8 mouse cellular contexts compared by ENCODE assay signal in genomic region chr11:32267964-32268363, GRCm38 (mm10). TPM values are rescaled to one million over a fixed set of nuclear protein-coding genes. Genes with fewer than 3 reads are reported as not detected.
DNase-seq lines count a peak whose midpoint lies in the region; ATAC-seq lines count a peak whose summit lies in the region.

No protein-coding gene starts in this region.

- DNase-seq in kidney, adult 9 months = no peak
- DNase-seq in MN1 (ENCODE audit: low spot score) = peak; percentile 31
- DNase-seq in liver, embryonic 13.5 days = no peak
- DNase-seq in thymus, postnatal 4 days = peak; percentile 18
- no peak for DNase-seq in spleen, postnatal 36 days (ENCODE audit: low spot score in 2 of 2)
- DNase-seq in layer of hippocampus, adult 11-12 months (ENCODE audit: low spot score) = no peak

- H3K4me3 ChIP-seq in kidney, embryonic 14.5 days (ENCODE audit: low read length) = peak overlapping the region; percentile 61
- H3K4me3 ChIP-seq in forebrain, embryonic 12.5 days (replicated peaks) = peak overlapping the region; percentile 82
- peak overlapping the region; percentile 84 for H3K4me3 ChIP-seq in liver, embryonic 13.5 days (replicated peaks)

- H3K27ac ChIP-seq in kidney, embryonic 14.5 days (ENCODE audit: low read depth, low read length) = peak overlapping the region; percentile 84
- peak overlapping the region; percentile 98 for H3K27ac ChIP-seq in forebrain, embryonic 12.5 days
- H3K27ac ChIP-seq in liver, embryonic 13.5 days = peak overlapping the region; percentile 97

- peak overlapping the region; percentile 81 for H3K9ac ChIP-seq in kidney, embryonic 14.5 days (ENCODE audit: low read depth, low read length)
- H3K9ac ChIP-seq in forebrain, embryonic 12.5 days = peak overlapping the region; percentile 93
- peak overlapping the region; percentile 97 for H3K9ac ChIP-seq in liver, embryonic 13.5 days

- H3K4me2 ChIP-seq in kidney, embryonic 14.5 days (replicated peaks; ENCODE audit: low read depth, low read length) = peak overlapping the region; percentile 62
- peak overlapping the region; percentile 60 for H3K4me2 ChIP-seq in forebrain, embryonic 12.5 days
- peak overlapping the region; percentile 81 for H3K4me2 ChIP-seq in liver, embryonic 13.5 days

- 28% methylated on average over 5 of the region's 5 CpGs for WGBS in kidney, embryonic 14.5 days
- WGBS in forebrain, embryonic 12.5 days = 22% methylated on average over 5 of the region's 5 CpGs
- WGBS in liver, embryonic 13.5 days (ENCODE audit: insufficient replicate concordance) = 20% methylated on average over 5 of the region's 5 CpGs

- ATAC-seq in kidney, embryonic 14.5 days (ENCODE audit: low FRiP score, low TSS enrichment) = peak; percentile 7; the same call in 1 of the 2 replicates
- no peak; the same call in 1 of the 2 replicates for ATAC-seq in forebrain, embryonic 12.5 days (ENCODE audit: low FRiP score)
- ATAC-seq in liver, embryonic 13.5 days (ENCODE audit: low read depth) = no peak

- no peaks in the 10 kb centered on the region for H3K36me3 ChIP-seq in kidney, embryonic 14.5 days (ENCODE audit: control insufficient read depth, insufficient read depth, low read length)
- no peaks in the 10 kb centered on the region for H3K36me3 ChIP-seq in forebrain, embryonic 12.5 days (replicated peaks)
- H3K36me3 ChIP-seq in liver, embryonic 13.5 days = 0 out of 2 replicates have a peak, but pooled peaks cover 4% of the 10 kb centered on the region

- H3K4me1 ChIP-seq in kidney, embryonic 14.5 days (ENCODE audit: control insufficient read depth, insufficient read depth, low read length) = 0 out of 2 replicates have a peak, but pooled peaks cover 7% of the 10 kb centered on the region
- peaks cover 14% of the 10 kb centered on the region for H3K4me1 ChIP-seq in forebrain, embryonic 12.5 days
- peaks cover 87% of the 10 kb centered on the region for H3K4me1 ChIP-seq in liver, embryonic 13.5 days (replicated peaks)

- 0 out of 2 replicates have a peak, but pooled peaks cover 2% of the 10 kb centered on the region for H3K27me3 ChIP-seq in kidney, embryonic 14.5 days (ENCODE audit: control insufficient read depth, insufficient read depth, low read length)
- peaks cover 19% of the 10 kb centered on the region for H3K27me3 ChIP-seq in forebrain, embryonic 12.5 days
- H3K27me3 ChIP-seq in liver, embryonic 13.5 days = no peaks in the 10 kb centered on the region

- no peaks in the 10 kb centered on the region for H3K9me3 ChIP-seq in kidney, embryonic 14.5 days (ENCODE audit: control insufficient read depth, low read length)
- no peaks in the 10 kb centered on the region for H3K9me3 ChIP-seq in forebrain, embryonic 12.5 days
- no peaks in the 10 kb centered on the region for H3K9me3 ChIP-seq in liver, embryonic 13.5 days (replicated peaks)

RNA-seq across cellular contexts. Expression of gene Nprl3, which starts 0.5 kb away (rescaled TPM):
- 27.5 and 45.5 TPM in 2 replicates for polyA plus RNA-seq in kidney, embryonic 14.5 days (2014; fragmentation: Nextera tagmentation; extraction: Ambion mirVana)
- polyA plus RNA-seq in forebrain, embryonic 12.5 days (2016; fragmentation: Nextera tagmentation; extraction: Ambion mirVana) = 50.2 and 50.9 TPM in 2 replicates
- polyA plus RNA-seq in liver, embryonic 13.5 days (2015; fragmentation: Nextera tagmentation; extraction: Ambion mirVana) = 27.5 and 29.7 TPM in 2 replicates

RNA-seq across cellular contexts. Expression of gene Hba-x, which starts 8.2 kb away (rescaled TPM):
- polyA plus RNA-seq in kidney, embryonic 14.5 days (2014; fragmentation: Nextera tagmentation; extraction: Ambion mirVana) = 87.6 and 90.7 TPM in 2 replicates
- polyA plus RNA-seq in forebrain, embryonic 12.5 days (2016; fragmentation: Nextera tagmentation; extraction: Ambion mirVana) = 1,147 and 1,607 TPM in 2 replicates
- 289 and 430 TPM in 2 replicates for polyA plus RNA-seq in liver, embryonic 13.5 days (2015; fragmentation: Nextera tagmentation; extraction: Ambion mirVana)

RNA-seq across cellular contexts. Expression of gene Hba-a1, which starts 15.3 kb away (rescaled TPM):
- polyA plus RNA-seq in kidney, embryonic 14.5 days (2014; fragmentation: Nextera tagmentation; extraction: Ambion mirVana) = 2,390 and 2,705 TPM in 2 replicates
- 2,326 and 2,947 TPM in 2 replicates for polyA plus RNA-seq in forebrain, embryonic 12.5 days (2016; fragmentation: Nextera tagmentation; extraction: Ambion mirVana)
- 56,818 and 64,288 TPM in 2 replicates for polyA plus RNA-seq in liver, embryonic 13.5 days (2015; fragmentation: Nextera tagmentation; extraction: Ambion mirVana)

RNA-seq across cellular contexts. Expression of gene Hbq1b, which starts 18.8 kb away (rescaled TPM):
- polyA plus RNA-seq in kidney, embryonic 14.5 days (2014; fragmentation: Nextera tagmentation; extraction: Ambion mirVana) = 0.69 and 1.6 TPM in 2 replicates
- 2.4 TPM in 2 replicates for polyA plus RNA-seq in forebrain, embryonic 12.5 days (2016; fragmentation: Nextera tagmentation; extraction: Ambion mirVana)
- polyA plus RNA-seq in liver, embryonic 13.5 days (2015; fragmentation: Nextera tagmentation; extraction: Ambion mirVana) = 111 and 141 TPM in 2 replicates

RNA-seq across cellular contexts. Expression of gene Hba-a2, which starts 28.3 kb away (rescaled TPM):
- 5,998 and 6,905 TPM in 2 replicates for polyA plus RNA-seq in kidney, embryonic 14.5 days (2014; fragmentation: Nextera tagmentation; extraction: Ambion mirVana)
- polyA plus RNA-seq in forebrain, embryonic 12.5 days (2016; fragmentation: Nextera tagmentation; extraction: Ambion mirVana) = 4,843 and 6,486 TPM in 2 replicates
- polyA plus RNA-seq in liver, embryonic 13.5 days (2015; fragmentation: Nextera tagmentation; extraction: Ambion mirVana) = 140,141 and 155,581 TPM in 2 replicates

Comparison
In these comparisons a context has a peak if more than half of its experiments do, and no peak if none do; other contexts are left out.
1. DNase-seq: peak in MN1 (single experiment) and thymus, postnatal 4 days (single experiment); none in kidney, adult 9 months (single experiment), liver, embryonic 13.5 days (single experiment), spleen, postnatal 36 days (0 of 2) and layer of hippocampus, adult 11-12 months (single experiment).
2. RNA of gene Hba-a1, which starts 15.3 kb away (polyA plus RNA-seq): 56,818 to 64,288 TPM in liver, embryonic 13.5 days; 2,326 to 2,947 TPM in forebrain, embryonic 12.5 days and 2,390 to 2,705 TPM in kidney, embryonic 14.5 days; every median in the first group is over 10 times any median in the second.
3. Peak in every context shown above with its lines, with median percentiles within 50 percentile points of each other: H3K27ac ChIP-seq, H3K4me2 ChIP-seq, H3K4me3 ChIP-seq and H3K9ac ChIP-seq.